Mouse (Mus musculus): ENCODE measurements around the gene Chchd6. TPM values are rescaled to one million over a fixed set of nuclear protein-coding genes. Genes with fewer than 3 reads are reported as not detected.

Chchd6 gene
- total and polyA plus RNA-seq, 2 experiments from 2014 or later = 182 to 192 TPM

DNA sequence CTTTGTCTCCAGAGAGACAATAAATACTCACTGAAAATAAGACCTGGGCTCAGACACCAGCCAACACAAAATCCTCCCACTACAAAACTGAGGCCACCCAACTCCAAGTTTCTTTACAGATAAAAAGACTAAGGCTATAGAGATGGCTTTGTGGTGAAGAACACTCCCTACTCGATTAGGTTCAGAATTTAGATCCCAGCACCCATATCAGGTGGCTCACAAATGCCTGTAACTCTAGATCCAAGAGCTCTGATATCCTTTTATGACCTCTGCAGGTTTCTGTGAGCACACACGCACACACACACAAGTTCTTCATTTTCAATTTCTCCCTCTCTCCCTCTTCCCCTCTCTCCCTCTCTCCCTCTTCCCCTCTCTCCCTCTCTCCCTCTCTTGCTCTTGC lies 34.6 kb downstream of the Chchd6 start:
- Histone ChIP-seq H3K27ac (ENCODE audit: low read depth, low read length) (no peak overlapping the region), H3K27me3 (ENCODE audit: insufficient read depth, low read length) (no peaks in the 10 kb centered on the region), H3K4me3 (ENCODE audit: low read depth, low read length) (no peak overlapping the region), H3K9me3 (ENCODE audit: low read length) (no peaks in the 10 kb centered on the region), H3K4me2 (ENCODE audit: low read depth, low read length, poor library complexity, severe bottlenecking) (no peak overlapping the region), H3K4me1 (ENCODE audit: insufficient read depth, low read length) (no peaks in the 10 kb centered on the region), H3K9ac (replicated peaks; ENCODE audit: low read length, poor library complexity, severe bottlenecking) (no peak overlapping the region), H3K36me3 (ENCODE audit: insufficient read depth, low read length) (0 out of 2 replicates have a peak, but pooled peaks cover 5% of the 10 kb centered on the region)
- ATAC-seq (ENCODE audit: low FRiP score) (no peak), DNase-seq (ENCODE audit: low spot score) (no peak)
- no peak for TF ChIP-seq CTCF (IDR thresholded peaks at IDR 0.05)
- WGBS = 85% methylated on average over 2 of the region's 2 CpGs

DNA sequence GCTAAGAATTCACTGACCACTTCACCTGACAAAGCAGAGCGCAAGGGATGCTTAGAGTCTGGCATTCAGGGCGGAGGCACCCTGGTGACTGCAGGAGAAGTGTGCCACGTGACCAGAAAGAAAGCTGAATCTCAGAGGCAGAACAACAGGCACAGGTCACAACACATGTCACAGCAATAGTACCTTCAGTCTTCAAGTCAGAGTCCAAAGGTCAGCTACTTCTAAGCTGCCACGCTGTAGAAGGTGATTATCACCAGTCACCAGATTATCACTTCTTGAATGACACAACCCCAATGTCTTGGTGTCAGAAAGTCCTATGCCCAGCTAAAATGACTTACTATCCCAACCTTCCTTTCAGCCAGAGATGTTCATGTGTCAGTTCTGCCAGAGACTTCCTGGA lies 37.8 kb downstream of the Chchd6 start:
- TF ChIP-seq CTCF (IDR thresholded peaks at IDR 0.05) = no peak
- no peak for DNase-seq (ENCODE audit: low spot score)
- H3K9me3 ChIP-seq (ENCODE audit: low read length) = no peaks in the 10 kb centered on the region
- H3K27ac ChIP-seq (ENCODE audit: low read depth, low read length) = no peak overlapping the region
- no peak overlapping the region for H3K4me2 ChIP-seq (ENCODE audit: low read depth, low read length, poor library complexity, severe bottlenecking)
- H3K27me3 ChIP-seq (ENCODE audit: insufficient read depth, low read length) = no peaks in the 10 kb centered on the region
- no peak overlapping the region for H3K4me3 ChIP-seq (ENCODE audit: low read depth, low read length)
- WGBS = 71% methylated on average over 4 of the region's 4 CpGs
- ATAC-seq (ENCODE audit: low FRiP score) = no peak
- H3K4me1 ChIP-seq (ENCODE audit: insufficient read depth, low read length) = no peaks in the 10 kb centered on the region
- no peak overlapping the region for H3K9ac ChIP-seq (replicated peaks; ENCODE audit: low read length, poor library complexity, severe bottlenecking)
- H3K36me3 ChIP-seq (ENCODE audit: insufficient read depth, low read length) = 0 out of 2 replicates have a peak, but pooled peaks cover 4% of the 10 kb centered on the region

DNA sequence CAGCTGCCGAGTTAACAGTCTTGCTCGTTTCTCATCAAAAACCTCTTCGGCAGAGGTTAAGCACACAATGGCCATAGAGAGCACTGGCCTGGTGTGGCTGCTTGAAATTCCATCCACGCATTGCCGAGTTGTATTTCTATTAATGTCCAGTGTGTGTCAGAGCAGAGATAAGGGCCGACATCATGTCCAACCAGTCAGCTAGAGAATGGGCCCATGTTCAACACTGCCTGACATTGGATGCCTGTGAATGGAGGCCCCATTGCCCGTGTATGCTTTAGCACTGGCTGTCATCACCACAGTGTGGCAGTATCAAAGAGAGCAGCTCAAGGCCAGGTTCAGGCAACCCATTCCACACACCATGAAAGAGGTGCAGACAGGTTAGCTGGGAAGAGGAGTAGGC lies 38.9 kb downstream of the Chchd6 start:
- H3K4me2 ChIP-seq (ENCODE audit: low read depth, low read length, poor library complexity, severe bottlenecking) = no peak overlapping the region
- H3K36me3 ChIP-seq (ENCODE audit: insufficient read depth, low read length) = 0 out of 2 replicates have a peak, but pooled peaks cover 4% of the 10 kb centered on the region

DNA sequence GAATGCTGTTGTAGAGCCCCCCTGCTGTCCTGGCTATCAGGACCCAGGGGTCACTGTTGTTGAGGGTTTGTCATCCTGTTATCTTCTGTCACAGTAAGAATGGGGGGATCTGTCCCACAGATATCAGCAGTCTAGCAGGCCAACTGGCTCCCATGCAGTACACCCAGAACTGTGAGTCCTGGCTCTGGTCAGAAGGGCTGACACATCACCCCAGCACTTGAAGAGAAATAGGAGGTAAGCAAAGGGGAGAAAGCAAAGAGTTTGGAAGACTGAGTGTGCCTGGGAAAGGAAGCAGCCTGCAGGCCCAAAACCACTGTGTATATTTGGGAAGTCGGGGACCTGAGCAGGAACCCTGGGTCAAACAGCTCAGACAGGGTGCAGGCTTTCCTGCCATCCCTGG lies 39.5 kb downstream of the Chchd6 start:
- H3K27ac ChIP-seq (ENCODE audit: low read depth, low read length) = no peak overlapping the region
- H3K27me3 ChIP-seq (ENCODE audit: insufficient read depth, low read length) = no peaks in the 10 kb centered on the region
- H3K9me3 ChIP-seq (ENCODE audit: low read length) = no peaks in the 10 kb centered on the region
- H3K4me2 ChIP-seq (ENCODE audit: low read depth, low read length, poor library complexity, severe bottlenecking) = no peak overlapping the region
- no peak for DNase-seq (ENCODE audit: low spot score)
- WGBS = 65% methylated on average over 1 of the region's 1 CpGs
- no peaks in the 10 kb centered on the region for H3K4me1 ChIP-seq (ENCODE audit: insufficient read depth, low read length)
- 0 out of 2 replicates have a peak, but pooled peaks cover 7% of the 10 kb centered on the region for H3K36me3 ChIP-seq (ENCODE audit: insufficient read depth, low read length)
- no peak for TF ChIP-seq CTCF (IDR thresholded peaks at IDR 0.05)
- H3K4me3 ChIP-seq (ENCODE audit: low read depth, low read length) = no peak overlapping the region
- no peak overlapping the region for H3K9ac ChIP-seq (replicated peaks; ENCODE audit: low read length, poor library complexity, severe bottlenecking)
- no peak for ATAC-seq (ENCODE audit: low FRiP score)

More for the DNA sequence above, 38.9 kb downstream of the Chchd6 start:
- ATAC-seq (ENCODE audit: low FRiP score) (0 out of 2 replicates have a peak, but pooled peaks have one; percentile 50), DNase-seq (ENCODE audit: low spot score) (peak; percentile 2)
- Histone ChIP-seq H3K4me3 (ENCODE audit: low read depth, low read length) (no peak overlapping the region), H3K9ac (replicated peaks; ENCODE audit: low read length, poor library complexity, severe bottlenecking) (no peak overlapping the region), H3K27me3 (ENCODE audit: insufficient read depth, low read length) (no peaks in the 10 kb centered on the region), H3K27ac (ENCODE audit: low read depth, low read length) (peak overlapping the region; percentile 43), H3K9me3 (ENCODE audit: low read length) (no peaks in the 10 kb centered on the region), H3K4me1 (ENCODE audit: insufficient read depth, low read length) (no peaks in the 10 kb centered on the region)
- TF ChIP-seq CTCF (IDR thresholded peaks at IDR 0.05) = peak; percentile 52
- 28% methylated on average over 7 of the region's 7 CpGs for WGBS

DNA sequence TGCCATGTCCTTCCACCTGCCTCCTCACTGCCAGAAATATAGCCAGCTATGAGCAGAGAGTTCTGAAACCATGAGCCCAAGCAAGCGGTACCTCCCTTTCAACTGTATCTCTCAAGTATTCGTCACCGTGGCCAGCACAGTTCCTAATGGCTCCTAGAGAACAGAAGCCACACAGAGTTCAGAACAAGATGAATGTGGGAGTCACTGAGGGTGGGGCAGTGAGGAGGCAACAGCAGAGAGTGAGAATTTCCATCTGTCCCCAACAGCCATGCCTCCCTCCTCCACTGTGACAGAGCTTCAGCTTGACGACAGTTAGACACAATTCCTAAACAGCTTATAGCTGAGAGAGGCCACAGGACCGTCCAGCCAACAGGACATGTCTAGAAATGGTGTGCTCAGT lies 41.4 kb downstream of the Chchd6 start:
- no peak for ATAC-seq (ENCODE audit: low FRiP score)
- Histone ChIP-seq H3K27ac (ENCODE audit: low read depth, low read length) (no peak overlapping the region), H3K9ac (replicated peaks; ENCODE audit: low read length, poor library complexity, severe bottlenecking) (no peak overlapping the region), H3K36me3 (ENCODE audit: insufficient read depth, low read length) (0 out of 2 replicates have a peak, but pooled peaks cover 9% of the 10 kb centered on the region), H3K27me3 (ENCODE audit: insufficient read depth, low read length) (no peaks in the 10 kb centered on the region), H3K4me1 (ENCODE audit: insufficient read depth, low read length) (no peaks in the 10 kb centered on the region), H3K4me3 (ENCODE audit: low read depth, low read length) (no peak overlapping the region), H3K4me2 (ENCODE audit: low read depth, low read length, poor library complexity, severe bottlenecking) (no peak overlapping the region), H3K9me3 (ENCODE audit: low read length) (no peaks in the 10 kb centered on the region)
- WGBS = 88% methylated on average over 5 of the region's 5 CpGs
- no peak for TF ChIP-seq CTCF (IDR thresholded peaks at IDR 0.05)
- DNase-seq (ENCODE audit: low spot score) = no peak

DNA sequence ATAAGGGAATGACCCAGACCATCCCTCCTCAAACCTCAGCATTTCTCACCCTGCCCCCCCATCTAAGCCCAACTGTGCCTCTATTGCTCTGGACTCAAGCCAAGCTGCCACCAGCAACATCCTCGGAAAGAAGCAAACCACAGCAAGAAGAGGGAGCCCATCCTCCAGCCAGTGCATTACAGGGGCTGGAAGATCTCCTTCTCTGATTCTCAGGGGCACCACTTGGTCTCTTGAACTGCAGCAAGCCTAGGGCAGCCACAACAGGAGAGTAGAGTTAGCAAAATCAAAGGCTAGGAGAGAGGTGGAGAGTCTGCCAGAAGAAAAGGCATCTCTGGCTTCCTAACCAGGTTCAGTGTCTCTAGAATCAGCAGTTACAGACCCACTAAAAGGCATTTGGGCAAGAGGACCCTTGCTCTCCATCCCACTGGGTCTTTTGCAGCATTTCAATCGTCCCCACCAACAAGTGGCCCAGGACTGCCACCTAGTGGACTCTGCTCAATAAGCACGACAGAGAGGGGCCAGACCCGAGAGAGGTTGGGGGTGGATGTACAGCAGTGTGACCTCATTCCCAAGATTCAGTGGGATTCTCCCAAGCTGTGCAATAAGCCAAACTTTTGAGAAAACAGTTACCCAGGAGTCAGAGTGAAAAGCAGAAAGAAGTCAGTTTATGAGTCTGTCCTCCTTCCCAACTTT lies 42.3 kb downstream of the Chchd6 start:
- peak; percentile 84 for DNase-seq (ENCODE audit: low spot score)
- Histone ChIP-seq H3K36me3 (ENCODE audit: insufficient read depth, low read length) (0 out of 2 replicates have a peak, but pooled peaks cover 9% of the 10 kb centered on the region), H3K27me3 (ENCODE audit: insufficient read depth, low read length) (no peaks in the 10 kb centered on the region), H3K27ac (ENCODE audit: low read depth, low read length) (no peak overlapping the region), H3K9me3 (ENCODE audit: low read length) (no peaks in the 10 kb centered on the region), H3K4me2 (ENCODE audit: low read depth, low read length, poor library complexity, severe bottlenecking) (no peak overlapping the region), H3K9ac (replicated peaks; ENCODE audit: low read length, poor library complexity, severe bottlenecking) (no peak overlapping the region; the same call in 1 of the 2 replicates), H3K4me1 (ENCODE audit: insufficient read depth, low read length) (no peaks in the 10 kb centered on the region), H3K4me3 (ENCODE audit: low read depth, low read length) (no peak overlapping the region)
- peak; percentile 96 for TF ChIP-seq CTCF (IDR thresholded peaks at IDR 0.05)
- WGBS = 4% methylated on average over 4 of the region's 4 CpGs
- ATAC-seq (ENCODE audit: low FRiP score) = peak; percentile 72
